Mouse (Mus musculus) lung, embryonic 14.5 days (tissue): ENCODE results near the gene Cecr2. TPM values are rescaled to one million over a fixed set of nuclear protein-coding genes. Genes with fewer than 3 reads are reported as not detected.

Experiments
- ATAC-seq: fragments of 200-750 bp; cut with Nextera tagmentation; 2 replicates; pipeline ENCODE4 v1.8.0; 2017; ENCODE audit warnings: mild to moderate bottlenecking, moderate TSS enrichment, moderate library complexity; ENCODE audit not compliant: insufficient read depth
- DNase-seq: peaks from one replicate; pipeline ENCODE4 v3.0.0-alpha.2; 2015
- H3K27ac ChIP-seq: fragments of 300-500 bp; sonication (generic); 2 replicates; pipeline ENCODE4 v1.5.1; 2014; ENCODE audit warnings: low read depth, mild to moderate bottlenecking, moderate library complexity
- H3K27me3 ChIP-seq: fragments of 300-500 bp; sonication (generic); 2 replicates; pipeline ENCODE4 v1.6.1; 2014; ENCODE audit warnings: low read length, control low read depth; ENCODE audit not compliant: insufficient read depth
- H3K36me3 ChIP-seq: fragments of 300-500 bp; sonication (generic); 2 replicates; pipeline ENCODE4 v1.6.1; 2014; ENCODE audit warnings: control low read depth; ENCODE audit not compliant: insufficient read depth
- H3K4me1 ChIP-seq: fragments of 300-500 bp; sonication (generic); 2 replicates; pipeline ENCODE4 v1.6.1; 2014; ENCODE audit warnings: antibody characterized with exemption, control low read depth; ENCODE audit not compliant: insufficient read depth
- H3K4me2 ChIP-seq: fragments of 300-500 bp; sonication (generic); 2 replicates; pipeline ENCODE4 v1.6.1; 2014; ENCODE audit warnings: mild to moderate bottlenecking
- H3K4me3 ChIP-seq: fragments of 300-500 bp; sonication (generic); 2 replicates; pipeline ENCODE4 v1.5.1; 2014; ENCODE audit warnings: low read depth, low read length
- H3K9ac ChIP-seq: fragments of 300-500 bp; sonication (generic); 2 replicates; pipeline ENCODE4 v1.6.1; 2014
- H3K9me3 ChIP-seq: fragments of 300-500 bp; sonication (generic); 2 replicates; pipeline ENCODE4 v1.6.1; 2016; ENCODE audit warnings: low read depth, low read length, control low read depth
- CTCF ChIP-seq: IDR thresholded peaks from 2 replicates; pipeline ENCODE4 v1.5.1; 2016; ENCODE audit warnings: antibody characterized with exemption, low read depth
- WGBS: fragments of 180-500 bp; shearing (Covaris S2); extraction: QIAGEN DNeasy Blood & Tissue Kit; methylation state at CpG from one replicate; pipeline ENCODE4 v1.1.7; 2014; 5-methylcytosine and 5-hydroxymethylcytosine counted together
- polyA plus RNA-seq: library from polyadenylated mRNA; unstranded; fragments of >200 nt; fragmentation: Nextera tagmentation; extraction: Ambion mirVana; gene quantifications from 2 replicates; pipeline ENCODE4 v1.2.1, GENCODE M21; 2014

Cecr2 gene
- polyA plus RNA-seq, 1 experiment from 2014 or later, result 3.8 TPM

DNA sequence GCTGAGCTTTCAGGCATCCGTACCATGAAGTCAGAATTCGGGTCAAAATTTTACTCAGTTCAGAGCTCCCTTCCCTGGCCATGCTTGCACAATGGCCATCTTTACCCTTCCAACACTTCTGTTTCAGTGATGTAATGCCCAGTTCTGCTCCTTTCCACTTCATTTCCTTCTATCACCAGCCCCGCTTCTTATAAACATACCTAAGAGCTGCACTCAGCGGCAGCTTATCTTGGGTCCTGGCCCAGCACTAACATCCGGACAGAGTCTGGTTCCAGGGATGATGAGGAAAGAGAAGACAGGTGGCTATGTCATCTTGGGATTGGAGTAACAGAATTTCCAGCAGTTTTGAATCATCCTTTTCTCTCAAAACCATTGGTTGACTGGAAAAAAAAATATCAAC is 18.0 kb upstream of the Cecr2 start:
- DNase-seq, result no peak
- no peak overlapping the region for H3K9ac ChIP-seq
- H3K27ac ChIP-seq, result no peak overlapping the region
- no peaks in the 10 kb centered on the region for H3K36me3 ChIP-seq
- no peaks in the 10 kb centered on the region for H3K9me3 ChIP-seq
- H3K27me3 ChIP-seq, result no peaks in the 10 kb centered on the region
- TF ChIP-seq CTCF, result no peak
- H3K4me3 ChIP-seq, result no peak overlapping the region
- no peaks in the 10 kb centered on the region for H3K4me1 ChIP-seq
- 24% methylated on average over 5 of the region's 5 CpGs for WGBS
- ATAC-seq, result no peak
- H3K4me2 ChIP-seq, result no peak overlapping the region

DNA sequence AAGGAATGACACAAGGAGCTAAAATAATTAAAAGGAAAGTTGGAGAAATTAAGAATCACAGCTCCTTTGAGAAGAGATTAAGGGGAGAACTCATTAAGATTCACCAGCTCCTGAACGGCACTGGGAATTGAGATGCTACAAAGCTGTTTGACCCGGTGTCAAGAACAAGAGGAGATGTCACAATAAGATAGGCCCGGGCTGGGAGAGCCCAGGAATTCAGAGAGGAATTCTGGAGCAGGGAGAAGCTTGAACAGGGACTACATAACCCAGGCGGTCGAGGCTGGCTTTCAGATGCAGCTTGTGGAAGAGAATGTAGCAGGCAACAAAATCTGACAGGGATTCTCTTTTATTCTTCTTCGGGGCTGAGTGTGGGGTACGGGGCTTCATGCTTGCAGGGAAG is 13.5 kb upstream of the Cecr2 start:
- no peak for TF ChIP-seq CTCF
- Histone ChIP-seq H3K4me2 (no peak overlapping the region), H3K27me3 (no peaks in the 10 kb centered on the region), H3K9ac (no peak overlapping the region), H3K36me3 (no peaks in the 10 kb centered on the region), H3K4me1 (no peaks in the 10 kb centered on the region), H3K4me3 (no peak overlapping the region), H3K9me3 (no peaks in the 10 kb centered on the region), H3K27ac (no peak overlapping the region)
- ATAC-seq (no peak), DNase-seq (no peak)
- WGBS, result 44% methylated on average over 7 of the region's 7 CpGs

DNA sequence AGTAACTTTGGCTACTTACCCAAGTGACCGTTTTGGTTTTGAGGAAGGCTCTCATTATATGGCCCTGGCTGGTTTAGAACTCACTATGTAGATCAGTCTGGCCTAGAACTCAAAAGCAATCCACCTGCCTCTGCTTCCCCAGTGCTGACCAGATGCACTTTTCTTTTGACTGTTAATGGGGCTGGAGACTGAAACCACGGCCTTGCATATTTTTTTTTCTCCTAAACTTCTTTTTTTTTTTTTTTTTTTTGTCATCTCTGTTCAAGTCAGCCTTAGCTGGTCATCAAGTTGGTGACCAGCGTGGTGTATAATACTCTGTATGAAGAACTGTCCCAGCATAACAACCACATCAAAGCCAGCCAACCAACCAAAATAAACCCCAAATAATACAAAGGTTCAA is 10.5 kb upstream of the Cecr2 start:
- 73% methylated on average over 3 of the region's 3 CpGs for WGBS
- ATAC-seq (no peak), DNase-seq (no peak)
- no peak overlapping the region for H3K9ac ChIP-seq
- H3K27me3 ChIP-seq, result no peaks in the 10 kb centered on the region
- no peak overlapping the region for H3K4me2 ChIP-seq
- no peak overlapping the region for H3K27ac ChIP-seq
- H3K9me3 ChIP-seq, result no peaks in the 10 kb centered on the region
- no peak overlapping the region for H3K4me3 ChIP-seq
- H3K4me1 ChIP-seq, result no peaks in the 10 kb centered on the region
- H3K36me3 ChIP-seq, result no peaks in the 10 kb centered on the region
- no peak for TF ChIP-seq CTCF

DNA sequence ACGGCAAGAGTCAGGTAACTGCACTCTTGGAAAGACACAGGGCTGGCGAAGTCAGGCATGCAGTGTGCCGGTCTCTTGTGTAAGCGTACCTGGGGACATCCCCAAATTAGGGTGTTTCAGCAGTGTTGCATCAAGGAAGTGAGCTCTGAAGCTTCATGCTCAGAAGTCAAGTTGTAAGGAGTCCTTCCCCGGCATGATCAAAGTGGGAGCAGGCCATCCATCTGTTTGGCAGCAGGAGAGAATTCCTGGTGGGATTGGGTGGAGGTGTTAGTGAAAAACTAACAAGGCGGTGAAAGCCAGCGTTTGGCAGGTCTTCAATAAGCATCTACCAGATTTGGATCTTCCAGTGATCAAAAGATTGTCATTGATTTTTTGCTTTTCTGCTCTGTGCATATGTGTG is 7.3 kb upstream of the Cecr2 start:
- Histone ChIP-seq H3K9me3 (no peaks in the 10 kb centered on the region), H3K4me3 (no peak overlapping the region), H3K4me1 (no peaks in the 10 kb centered on the region), H3K4me2 (no peak overlapping the region), H3K36me3 (no peaks in the 10 kb centered on the region), H3K9ac (no peak overlapping the region), H3K27ac (no peak overlapping the region), H3K27me3 (no peaks in the 10 kb centered on the region)
- 40% methylated on average over 7 of the region's 7 CpGs for WGBS
- DNase-seq (no peak), ATAC-seq (no peak)
- TF ChIP-seq CTCF, result no peak

DNA sequence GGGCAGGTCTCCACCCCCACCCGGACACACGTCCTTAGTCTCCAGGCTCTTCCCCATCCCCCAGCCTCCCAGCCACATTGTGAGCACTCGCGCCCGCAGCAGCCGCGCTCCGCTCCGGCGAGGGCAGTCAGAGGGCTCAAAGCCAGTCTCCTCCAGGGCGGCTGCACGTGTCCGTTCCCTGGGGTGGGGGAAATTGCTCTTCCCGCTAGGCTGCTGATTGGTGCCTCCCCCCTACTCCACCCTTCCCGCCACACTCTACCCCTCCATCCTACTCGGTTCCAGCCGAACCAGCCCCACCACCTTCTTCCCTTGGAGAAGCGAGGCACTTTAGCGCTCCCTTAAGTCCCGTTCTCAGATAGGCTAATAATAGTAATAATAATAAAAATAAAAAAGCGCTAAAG is 754 bp upstream of the Cecr2 start:
- ATAC-seq (peak; percentile 78), DNase-seq (peak; percentile 75)
- Histone ChIP-seq H3K9ac (peak overlapping the region; percentile 83), H3K4me2 (peak overlapping the region; percentile 96), H3K27me3 (no peaks in the 10 kb centered on the region), H3K36me3 (no peaks in the 10 kb centered on the region), H3K4me1 (no peaks in the 10 kb centered on the region), H3K4me3 (peak overlapping the region; percentile 76), H3K27ac (peak overlapping the region; percentile 97), H3K9me3 (no peaks in the 10 kb centered on the region)
- 0% methylated on average over 21 of the region's 21 CpGs for WGBS
- TF ChIP-seq CTCF, result no peak

- TF ChIP-seq CTCF, result no peak
Measured at GRCm38 (mm10) chr6:120666761-120667421, 722 bp downstream of the Cecr2 start.

DNA sequence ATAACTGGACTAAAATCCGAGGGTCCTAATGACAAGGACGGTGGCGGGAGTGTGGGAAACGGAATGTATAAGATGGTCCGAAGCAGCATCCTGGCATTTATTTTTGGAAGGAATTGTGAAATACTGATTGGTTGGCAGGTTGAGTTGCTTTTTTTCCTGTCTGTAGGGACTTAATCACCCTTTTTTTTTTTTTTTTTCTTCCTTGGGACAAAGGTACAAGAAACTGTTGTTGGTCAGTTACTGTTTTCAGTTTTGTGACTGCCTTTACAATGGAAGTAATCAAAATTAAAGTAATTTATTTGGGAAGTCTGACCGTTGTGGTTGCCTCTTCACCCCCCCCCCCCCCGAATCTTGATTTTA is 1.2 kb downstream of the Cecr2 start:
- WGBS, result under 1% methylated on average over 7 of the region's 7 CpGs
- Histone ChIP-seq H3K27ac (peak overlapping the region; percentile 97), H3K4me3 (peak overlapping the region; percentile 76), H3K27me3 (no peaks in the 10 kb centered on the region), H3K4me1 (no peaks in the 10 kb centered on the region), H3K9me3 (no peaks in the 10 kb centered on the region), H3K36me3 (no peaks in the 10 kb centered on the region), H3K4me2 (peak overlapping the region; percentile 96), H3K9ac (peak overlapping the region; percentile 83)
- TF ChIP-seq CTCF, result no peak
- DNase-seq, result no peak
- ATAC-seq, result no peak

More at GRCm38 (mm10) chr6:120666761-120667421, 722 bp downstream of the Cecr2 start:
- no peaks in the 10 kb centered on the region for H3K36me3 ChIP-seq
- peak overlapping the region; percentile 97 for H3K27ac ChIP-seq
- under 1% methylated on average over 76 of the region's 87 CpGs for WGBS
- H3K9ac ChIP-seq, result peak overlapping the region; percentile 83
- H3K4me2 ChIP-seq, result peak overlapping the region; percentile 96
- H3K27me3 ChIP-seq, result no peaks in the 10 kb centered on the region
- peak; percentile 61 for DNase-seq
- no peaks in the 10 kb centered on the region for H3K4me1 ChIP-seq
- H3K4me3 ChIP-seq, result peak overlapping the region; percentile 76
- ATAC-seq, result peak; percentile 55
- H3K9me3 ChIP-seq, result no peaks in the 10 kb centered on the region
